Mouse (Mus musculus) induced T-regulatory cell, adult 2 months (primary cell): ENCODE measurements around the gene Thtpa.

Source experiments
- DNase-seq: peaks from one replicate; pipeline ENCODE4 v3.0.0-alpha.2; 2012; ENCODE audit warnings: low read depth

Gene Thtpa

GRCm38 (mm10) chr14:55094704-55095231, at the start of gene Thtpa:
Gene Thtpa (plus strand): TSS chr14:55094784.
- peak; percentile 82 for DNase-seq

GRCm38 (mm10) chr14:55047971-55048531, 46.5 kb upstream of the Thtpa start:
- DNase-seq, result no peak

GRCm38 (mm10) chr14:55052496-55052895, 42.1 kb upstream of the Thtpa start:
- no peak for DNase-seq

DNA sequence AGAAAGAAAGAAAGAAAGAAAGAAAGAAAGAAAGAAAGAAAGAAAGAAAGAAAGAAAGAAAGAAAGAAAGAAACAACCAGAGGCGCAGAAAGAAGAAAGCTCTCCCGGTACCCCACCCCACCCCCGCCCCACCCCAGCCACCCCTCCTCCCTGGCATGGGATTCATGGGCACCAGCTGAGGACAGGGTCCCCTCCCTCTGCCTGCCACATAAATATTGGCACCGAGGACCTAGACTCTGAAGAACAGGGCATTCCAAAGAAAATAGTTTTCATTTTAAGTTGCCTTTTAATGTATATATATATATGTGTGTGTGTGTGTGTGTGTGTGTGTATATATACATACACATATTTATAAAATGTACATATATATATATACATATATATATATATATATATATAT, 41.5 kb upstream of the Thtpa start:
- DNase-seq, result no peak

DNA sequence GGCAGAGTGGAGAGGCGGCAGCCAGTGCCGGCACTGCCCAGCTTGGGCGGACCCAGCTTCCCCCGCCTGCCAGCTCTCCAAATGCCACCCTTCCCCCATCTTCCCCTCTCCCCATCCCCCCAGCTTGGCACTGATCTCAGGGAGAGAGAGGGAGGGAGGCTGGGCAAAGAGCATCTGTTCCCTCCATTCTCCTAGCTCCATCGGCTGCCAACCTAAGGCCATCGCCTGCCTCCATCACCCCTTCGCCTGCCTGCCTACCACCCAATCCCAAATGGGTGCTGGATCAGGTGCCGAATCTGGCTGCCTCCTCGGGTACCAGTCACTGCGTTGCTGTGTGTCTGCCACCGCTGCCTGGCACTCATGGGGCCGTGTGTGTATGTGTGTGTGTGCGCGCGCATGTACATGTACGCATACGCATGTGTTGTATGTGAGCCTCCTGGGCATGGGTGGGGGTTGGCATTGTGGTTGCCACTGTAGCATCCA, 40.8 kb upstream of the Thtpa start:
- no peak for DNase-seq

- DNase-seq, result no peak
Measured at GRCm38 (mm10) chr14:55054191-55054749, 40.3 kb upstream of the Thtpa start.

DNA sequence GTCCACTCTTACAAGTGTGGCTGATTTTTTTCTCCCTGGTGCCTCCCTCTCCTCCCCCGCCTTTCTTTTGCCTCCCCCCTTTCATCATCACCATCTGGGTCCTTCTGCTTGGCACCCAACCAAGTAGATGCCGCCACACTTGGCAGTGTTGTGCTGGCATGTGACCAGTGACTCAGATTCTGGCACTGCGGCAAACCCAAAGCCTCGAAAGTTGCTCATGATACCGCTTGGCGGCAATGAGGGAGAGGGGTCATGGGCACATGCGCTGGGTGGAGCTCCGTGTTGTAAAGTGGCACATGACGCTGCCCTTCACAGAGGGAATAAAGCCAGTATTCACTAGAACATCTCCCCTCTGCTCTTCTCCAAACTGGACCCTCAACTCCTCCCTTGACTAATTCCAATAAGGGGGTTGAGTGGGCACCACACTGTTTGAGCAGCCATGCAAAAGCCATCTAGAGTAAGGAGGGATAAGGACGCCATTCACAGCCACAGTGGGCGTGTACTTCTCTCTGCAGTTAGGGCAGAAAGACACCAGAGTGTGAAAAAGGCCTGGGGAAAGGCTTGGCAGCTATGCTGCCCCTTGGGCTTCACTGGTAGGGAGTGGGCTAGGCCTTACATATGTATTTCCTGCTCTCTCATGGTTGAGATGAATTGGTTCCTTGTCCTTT, 39.3 kb upstream of the Thtpa start:
- no peak for DNase-seq

DNA sequence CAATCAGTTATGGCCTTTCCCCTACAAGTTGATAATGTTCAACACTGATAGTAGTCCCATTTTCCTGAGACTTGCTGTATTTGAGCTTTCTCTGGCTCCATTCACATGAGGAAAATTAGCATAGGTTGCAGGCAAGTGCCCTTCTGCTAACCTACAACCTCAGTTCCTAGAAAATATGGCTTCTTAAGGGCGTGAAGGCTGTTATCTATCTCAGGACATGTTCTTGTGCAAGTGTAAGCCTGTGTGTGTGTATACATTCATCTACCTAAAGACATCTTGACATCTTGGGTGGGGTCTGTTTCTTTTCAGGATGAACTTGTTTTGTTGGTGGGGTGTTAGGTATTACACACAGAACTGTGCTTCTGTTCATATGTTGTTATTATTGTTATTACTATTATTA, 35.6 kb upstream of the Thtpa start:
- DNase-seq, result no peak

- DNase-seq, result no peak
Measured at GRCm38 (mm10) chr14:55059931-55060330, 34.7 kb upstream of the Thtpa start.

GRCm38 (mm10) chr14:55061845-55062244, 32.7 kb upstream of the Thtpa start:
- DNase-seq, result no peak

- peak; percentile 48 for DNase-seq
Measured at GRCm38 (mm10) chr14:55062626-55063025, 32.0 kb upstream of the Thtpa start.

- no peak for DNase-seq
Measured at GRCm38 (mm10) chr14:55063117-55063516, 31.5 kb upstream of the Thtpa start.

GRCm38 (mm10) chr14:55063581-55064381, 30.8 kb upstream of the Thtpa start:
- no peak for DNase-seq

DNA sequence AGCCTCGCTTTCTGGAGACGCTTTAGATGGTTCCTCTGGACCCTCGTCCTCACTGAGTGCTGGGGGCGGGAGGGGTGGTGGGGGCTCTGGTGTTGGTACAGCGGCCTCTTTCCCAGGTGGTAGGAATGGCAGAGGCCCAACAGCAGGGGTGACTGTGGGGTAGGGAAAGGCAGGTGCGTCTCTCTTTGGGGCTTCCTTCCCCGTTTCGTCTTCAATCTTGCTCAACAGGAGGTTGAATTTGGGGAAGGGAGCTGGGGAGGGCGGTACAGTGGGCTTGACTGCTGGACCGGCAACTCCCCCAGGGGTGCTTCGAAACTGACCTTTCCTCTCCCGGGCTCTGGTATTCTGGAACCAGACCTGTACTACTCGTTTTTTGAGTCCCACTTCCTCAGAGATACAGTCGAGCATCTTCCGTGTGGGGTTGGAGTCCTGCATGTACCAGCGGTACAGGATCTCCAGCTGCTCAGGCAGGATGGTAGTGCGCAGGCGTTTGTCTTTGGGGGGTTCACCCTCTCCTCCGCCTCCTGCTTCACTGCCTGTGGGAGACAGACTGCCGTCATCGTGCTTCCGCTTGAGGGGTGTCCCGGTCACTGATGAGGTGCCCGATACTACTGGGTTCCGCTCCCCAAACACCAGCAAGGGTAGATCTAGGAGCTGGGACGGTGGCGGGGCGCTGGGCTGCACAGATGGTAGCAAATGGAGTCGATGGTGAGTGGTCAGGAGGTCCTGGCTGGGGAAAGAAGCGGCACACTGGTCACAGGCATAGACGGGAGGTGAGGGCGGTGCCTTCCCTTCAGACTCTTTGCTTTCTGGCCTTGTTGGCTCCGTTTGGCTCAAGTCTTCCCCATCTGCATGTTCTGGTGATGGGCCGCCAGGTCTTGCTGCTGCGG, 29.9 kb upstream of the Thtpa start:
- no peak for DNase-seq

DNA sequence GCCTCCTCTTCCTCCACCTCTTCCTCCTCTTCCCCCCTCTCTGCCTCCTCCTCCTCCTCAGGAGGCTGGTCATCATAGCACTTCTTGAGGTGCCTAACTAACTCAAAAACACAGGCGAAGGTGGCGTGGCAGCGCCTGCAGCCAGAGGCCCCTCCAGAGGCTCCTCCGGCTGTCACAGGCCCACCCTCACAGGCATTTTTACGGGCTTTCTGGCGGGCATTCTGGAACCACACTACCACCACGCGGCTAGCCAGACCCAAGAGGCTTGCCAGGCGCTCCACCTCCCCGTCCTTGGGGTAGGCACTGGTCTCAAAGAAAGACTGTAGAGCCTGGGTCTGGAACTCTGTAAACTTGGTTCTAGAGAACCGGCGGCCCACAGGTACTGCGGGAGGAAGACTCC, 29.2 kb upstream of the Thtpa start:
- no peak for DNase-seq

DNA sequence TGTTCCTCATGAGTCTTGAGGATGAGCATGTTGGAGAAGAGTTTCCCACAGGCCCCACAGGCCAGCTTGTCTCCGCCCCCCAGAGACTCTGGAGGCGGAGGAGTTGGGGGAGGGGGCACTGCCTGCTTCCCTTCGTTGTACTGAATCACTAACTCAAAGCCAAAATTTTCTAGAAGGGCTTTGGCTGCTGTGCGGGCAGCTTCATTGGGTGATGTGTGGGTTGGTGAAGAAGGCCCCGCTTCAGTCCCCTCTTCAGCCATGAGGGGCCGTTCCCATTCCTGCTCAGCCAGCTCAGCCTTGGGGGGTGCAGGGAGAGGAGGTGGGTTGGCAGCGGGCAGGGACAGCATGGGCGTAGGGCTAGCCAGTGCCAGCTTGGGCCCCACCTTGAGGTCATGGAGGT, 28.5 kb upstream of the Thtpa start:
- DNase-seq, result no peak

DNA sequence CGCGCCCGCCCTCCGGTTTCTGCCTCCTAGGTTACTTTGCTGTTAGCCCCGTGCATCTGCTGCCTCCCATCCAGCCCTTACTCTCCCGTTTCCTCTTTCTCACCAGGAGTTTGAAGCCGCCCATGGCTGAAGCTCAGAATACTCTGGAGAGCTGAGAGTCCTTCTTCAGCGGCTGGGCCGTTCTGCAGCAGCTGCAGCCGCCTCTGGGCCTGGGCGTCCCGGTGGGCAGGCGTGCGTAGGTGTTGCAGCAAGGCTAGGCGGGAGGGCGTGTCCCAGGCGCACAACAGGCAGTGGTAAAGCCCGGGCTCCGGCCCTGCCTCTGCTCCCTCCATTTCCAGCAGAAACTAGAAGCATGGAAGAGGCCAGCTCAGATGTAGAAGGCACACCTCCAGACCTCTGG, 22.8 kb upstream of the Thtpa start:
- no peak for DNase-seq

DNA sequence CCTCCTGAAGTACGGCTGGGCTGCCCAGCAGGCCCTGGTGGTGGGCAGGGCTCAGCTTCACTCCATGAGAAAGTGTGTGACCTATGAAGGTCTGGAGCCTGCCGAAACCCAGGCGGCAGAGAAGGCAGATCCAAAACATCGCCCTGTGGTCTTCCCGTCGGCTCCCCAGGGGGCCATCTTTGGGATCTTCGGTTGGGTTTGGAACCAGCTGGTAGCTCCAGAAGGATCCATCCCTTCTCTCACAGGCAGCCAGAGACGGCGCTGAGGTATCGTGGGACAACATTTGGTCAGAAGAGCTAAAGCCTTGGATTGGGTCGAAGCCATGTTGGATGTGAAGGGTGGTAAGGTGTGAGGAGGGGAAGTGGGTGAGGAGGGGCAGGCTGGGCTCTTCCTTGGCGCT, 20.2 kb upstream of the Thtpa start:
- no peak for DNase-seq

DNA sequence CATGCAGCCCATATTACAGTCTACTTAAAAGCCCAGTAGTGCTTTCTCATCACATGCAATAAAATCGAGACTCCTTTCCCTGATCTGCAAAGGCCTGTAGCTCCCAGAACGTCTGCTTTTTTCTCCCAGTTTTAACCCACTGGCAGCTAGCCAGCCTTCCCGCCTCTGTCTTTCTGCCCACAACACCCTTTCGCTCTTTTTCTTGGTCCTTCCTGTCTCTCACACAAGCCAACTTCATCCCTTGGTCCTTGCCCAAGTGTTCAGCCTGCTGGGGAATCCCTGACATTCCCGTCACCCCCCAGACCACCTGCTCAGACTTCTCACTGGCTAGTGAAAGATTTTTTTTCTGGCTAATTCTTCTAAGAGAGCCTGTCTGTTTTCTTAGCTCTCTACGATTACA, 18.4 kb upstream of the Thtpa start:
- no peak for DNase-seq

DNA sequence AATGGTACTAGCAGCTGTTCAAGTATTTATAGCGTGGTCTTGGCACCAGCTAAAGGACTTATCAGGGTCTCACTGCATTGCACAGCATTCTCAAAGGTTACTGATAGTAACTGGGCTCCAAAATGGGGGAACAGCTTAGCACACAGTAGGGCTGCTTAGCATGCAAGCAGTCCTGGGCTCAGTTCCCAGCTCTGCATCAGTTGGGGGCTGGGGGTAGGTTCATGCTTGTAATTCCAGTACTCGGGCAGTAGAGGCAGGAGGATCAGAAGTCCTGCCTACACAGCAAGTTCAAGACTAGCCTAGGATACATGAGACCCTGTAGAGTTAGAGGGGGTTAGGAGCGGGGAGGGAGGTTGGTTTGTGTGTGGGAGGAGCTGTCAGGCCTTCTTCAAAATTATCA, 17.6 kb upstream of the Thtpa start:
- no peak for DNase-seq

DNA sequence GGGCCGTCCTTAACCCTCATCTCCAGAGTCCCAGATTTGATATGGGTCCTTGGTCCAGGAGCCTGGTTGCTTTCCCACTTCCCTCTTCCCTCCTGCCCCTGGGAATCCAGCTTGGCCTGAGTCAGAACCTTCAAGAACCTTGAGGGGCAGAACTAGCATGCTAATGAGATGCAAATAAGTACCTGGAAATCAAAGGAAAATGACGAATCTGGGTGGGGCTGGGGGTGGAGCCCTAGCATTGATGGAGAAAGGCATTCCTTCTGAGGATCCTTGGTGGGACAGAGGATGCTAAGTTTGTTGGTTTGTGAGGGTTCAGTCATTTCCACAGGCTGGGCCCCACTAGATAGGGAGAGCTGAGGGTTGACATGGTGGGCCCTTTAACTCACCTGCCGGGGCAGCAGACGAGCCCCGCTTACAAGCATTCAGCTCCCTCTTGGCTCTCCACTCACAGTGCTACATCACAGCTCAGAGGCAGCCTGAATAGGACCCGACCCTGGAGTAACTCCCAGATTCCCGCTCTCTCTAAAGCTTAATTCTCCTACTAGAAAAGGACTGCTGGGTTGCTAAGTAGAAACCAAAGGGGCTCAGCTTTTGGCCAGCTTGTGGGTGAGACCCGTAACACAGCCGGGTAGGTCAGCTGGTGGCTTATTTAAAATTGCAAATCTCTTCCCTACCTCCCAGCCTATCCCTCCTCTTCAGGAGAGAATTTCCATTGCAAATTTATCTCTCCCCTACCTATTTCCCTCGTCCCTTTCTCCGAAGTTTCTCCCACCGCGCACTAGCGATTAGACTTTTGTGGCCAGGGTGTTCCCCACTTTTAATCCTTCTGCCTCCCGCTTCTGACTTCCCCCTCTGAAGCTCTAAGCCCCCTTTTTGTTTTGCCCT, 16.9 kb upstream of the Thtpa start:
- DNase-seq, result no peak
